Mouse (Mus musculus): Measurements from ENCODE around the gene Wdtc1. TPM values are rescaled to one million over a fixed set of nuclear protein-coding genes. Genes with fewer than 3 reads are reported as not detected.

Gene Wdtc1
- total and polyA plus RNA-seq, 3 experiments, result 13.2 to 35.3 TPM; not detected in 1

GRCm38 (mm10) chr4:133333306-133333705 lies 20.0 kb downstream of the Wdtc1 start:
- DNase-seq (ENCODE audit: low read depth, low spot score), result no peak
- no peak for TF ChIP-seq MYC (IDR thresholded peaks at IDR 0.05; ENCODE audit: low read depth, low read length)
- TF ChIP-seq E2F4 (IDR thresholded peaks at IDR 0.05; ENCODE audit: borderline replicate concordance, low read depth, low read length), result no peak
- TF ChIP-seq GABPA (IDR thresholded peaks at IDR 0.05; ENCODE audit: low read depth, low read length), result no peak
- TF ChIP-seq RAD21 (IDR thresholded peaks at IDR 0.05; ENCODE audit: low read depth, low read length), result no peak
- no peak for TF ChIP-seq POLR2A (IDR thresholded peaks at IDR 0.05; ENCODE audit: control insufficient read depth in 1 of 2, insufficient read depth in 1 of 2, low read depth in 1 of 2, low read length in 2 of 2, poor library complexity in 1 of 2)
- TF ChIP-seq SIN3A (IDR thresholded peaks at IDR 0.05; ENCODE audit: low read length), result no peak
- TF ChIP-seq UBTF (IDR thresholded peaks at IDR 0.05; ENCODE audit: borderline replicate concordance, insufficient read depth, low read depth, low read length), result no peak
- TF ChIP-seq ELF1 (IDR thresholded peaks at IDR 0.05; ENCODE audit: low read depth, low read length), result no peak
- TF ChIP-seq USF2 (IDR thresholded peaks at IDR 0.05; ENCODE audit: borderline replicate concordance in 1 of 2, insufficient read depth in 1 of 2, low read depth in 1 of 2, low read length in 2 of 2), result no peak
- TF ChIP-seq CTCF (IDR thresholded peaks at IDR 0.05 in 2 of 3, conservative IDR thresholded peaks at IDR 0.05 in 1 of 3; ENCODE audit: control insufficient read depth in 1 of 3, insufficient read depth in 1 of 3, low read depth in 2 of 3, low read length in 3 of 3, poor library complexity in 1 of 3, severe bottlenecking in 1 of 3), result no peak
- no peak for TF ChIP-seq ZC3H11A (IDR thresholded peaks at IDR 0.05; ENCODE audit: low read depth, low read length)
- no peak for TF ChIP-seq TBP (IDR thresholded peaks at IDR 0.05; ENCODE audit: low read depth, low read length)
- no peak for TF ChIP-seq SMC3 (IDR thresholded peaks at IDR 0.05; ENCODE audit: low read depth, low read length)
- no peak for TF ChIP-seq JUND (IDR thresholded peaks at IDR 0.05; ENCODE audit: low read depth, low read length)
- TF ChIP-seq NELFE (IDR thresholded peaks at IDR 0.05; ENCODE audit: low read depth, low read length), result no peak
- H3K36me3 ChIP-seq (ENCODE audit: control insufficient read depth in 1 of 2, insufficient read depth in 2 of 2, low read length in 2 of 2), result peaks cover 0 to 6% of the 10 kb centered on the region in 2 experiments; a peak in 2 of 4 replicates
- peaks cover 0 to 7% of the 10 kb centered on the region in 2 experiments; a peak in 1 of 4 replicates for H3K4me1 ChIP-seq (ENCODE audit: control insufficient read depth in 1 of 2, insufficient read depth in 2 of 2, low read length in 2 of 2)
- no peak overlapping the region for H3K27ac ChIP-seq (ENCODE audit: control insufficient read depth, low read depth, low read length)
- no peaks in the 10 kb centered on the region for H3K9me3 ChIP-seq (replicated peaks; ENCODE audit: insufficient read depth, low read length)
- H3K9ac ChIP-seq (ENCODE audit: control insufficient read depth, low read depth, low read length, poor library complexity, severe bottlenecking), result no peak overlapping the region
- peaks cover 2% of the 10 kb centered on the region; the same call in 1 of the 2 replicates for H3K79me2 ChIP-seq (ENCODE audit: control insufficient read depth, insufficient read depth, low read length, poor library complexity)
- H3K27me3 ChIP-seq (ENCODE audit: control insufficient read depth in 1 of 2, insufficient read depth in 2 of 2, low read length in 2 of 2), result no peaks in the 10 kb centered on the region
- H3K4me3 ChIP-seq (ENCODE audit: control insufficient read depth in 1 of 2, insufficient read depth in 1 of 2, low read depth in 2 of 2, low read length in 2 of 2), result no peak overlapping the region

- Histone ChIP-seq H3K4me3 (ENCODE audit: control insufficient read depth in 1 of 2, insufficient read depth in 1 of 2, low read depth in 2 of 2, low read length in 2 of 2) (no peak overlapping the region), H3K36me3 (ENCODE audit: control insufficient read depth in 1 of 2, insufficient read depth in 2 of 2, low read length in 2 of 2) (no peaks in the 10 kb centered on the region), H3K9me3 (replicated peaks; ENCODE audit: insufficient read depth, low read length) (no peaks in the 10 kb centered on the region), H3K9ac (ENCODE audit: control insufficient read depth, low read depth, low read length, poor library complexity, severe bottlenecking) (no peak overlapping the region), H3K27me3 (ENCODE audit: control insufficient read depth in 1 of 2, insufficient read depth in 2 of 2, low read length in 2 of 2) (no peaks in the 10 kb centered on the region), H3K27ac (ENCODE audit: control insufficient read depth, low read depth, low read length) (no peak overlapping the region), H3K79me2 (ENCODE audit: control insufficient read depth, insufficient read depth, low read length, poor library complexity) (0 out of 2 replicates have a peak, but pooled peaks cover 2% of the 10 kb centered on the region), H3K4me1 (ENCODE audit: control insufficient read depth in 1 of 2, insufficient read depth in 2 of 2, low read length in 2 of 2) (no peaks in the 10 kb centered on the region)
- no peak for DNase-seq (ENCODE audit: low read depth, low spot score)
- TF ChIP-seq RAD21 (IDR thresholded peaks at IDR 0.05; ENCODE audit: low read depth, low read length) (no peak), HCFC1 (IDR thresholded peaks at IDR 0.05; ENCODE audit: low read depth, low read length) (no peak), ZNF384 (IDR thresholded peaks at IDR 0.05; ENCODE audit: low read depth, low read length) (no peak), NRF1 (IDR thresholded peaks at IDR 0.05; ENCODE audit: insufficient read depth, low read depth, low read length, poor library complexity, severe bottlenecking) (no peak), MXI1 (IDR thresholded peaks at IDR 0.05; ENCODE audit: low read depth, low read length) (no peak), TAL1 (IDR thresholded peaks at IDR 0.05; ENCODE audit: low read length) (no peak), JUND (IDR thresholded peaks at IDR 0.05; ENCODE audit: low read depth, low read length) (no peak), MAX (IDR thresholded peaks at IDR 0.05; ENCODE audit: low read length) (no peak), ZMIZ1 (IDR thresholded peaks at IDR 0.05; ENCODE audit: low read depth, low read length) (no peak), ELF1 (IDR thresholded peaks at IDR 0.05; ENCODE audit: low read depth, low read length) (no peak), BHLHE40 (IDR thresholded peaks at IDR 0.05; ENCODE audit: borderline replicate concordance, low read depth, low read length) (no peak), MYB (IDR thresholded peaks at IDR 0.05; ENCODE audit: low read depth, low read length) (no peak), POLR2AphosphoS2 (IDR thresholded peaks at IDR 0.05; ENCODE audit: low read length) (no peak)
Observed at GRCm38 (mm10) chr4:133330296-133330695, 23.0 kb downstream of the Wdtc1 start.

Data from MEL (cell line).